Mouse (Mus musculus) MEL (cell line): ENCODE measurements around the gene Mymx. TPM values are rescaled to one million over a fixed set of nuclear protein-coding genes. Genes with fewer than 3 reads are reported as not detected.

Source experiments
- DNase-seq: peaks from one replicate; pipeline ENCODE4 v3.0.0; 2011; ENCODE audit warnings: low read depth, low spot score
- H3K27ac ChIP-seq: 2 replicates; pipeline ENCODE4 v1.5.1; 2012; ENCODE audit warnings: low read depth, mild to moderate bottlenecking, control low read depth, low read length, moderate library complexity; ENCODE audit not compliant: control insufficient read depth
- H3K27me3 ChIP-seq, 2 experiments: fragments of 150-350 bp in 1 of 2; sonication (generic) in 1 of 2; 2 replicates each; pipeline ENCODE4 v1.6.1; 2012; ENCODE audit warnings: low read length in 2 of 2, mild to moderate bottlenecking in 2 of 2, improper control_type of control experiment in 1 of 2, moderate library complexity in 1 of 2; ENCODE audit not compliant: insufficient read depth in 2 of 2, control insufficient read depth in 1 of 2
- H3K36me3 ChIP-seq, 2 experiments: 2 replicates each; pipeline ENCODE4 v1.6.1; 2012 to 2014; ENCODE audit warnings: low read length in 2 of 2, improper control_type of control experiment in 1 of 2, inconsistent platforms in 1 of 2, mild to moderate bottlenecking in 1 of 2; ENCODE audit not compliant: insufficient read depth in 2 of 2, control insufficient read depth in 1 of 2
- H3K4me1 ChIP-seq, 2 experiments: fragments of 150-350 bp in 1 of 2; sonication (generic) in 1 of 2; 2 replicates each; pipeline ENCODE4 v1.6.1; 2012; ENCODE audit warnings: low read length in 2 of 2, improper control_type of control experiment in 1 of 2, mild to moderate bottlenecking in 1 of 2; ENCODE audit not compliant: insufficient read depth in 2 of 2, control insufficient read depth in 1 of 2
- H3K4me3 ChIP-seq, 2 experiments: fragments of 150-350 bp in 1 of 2; sonication (generic) in 1 of 2; 2 replicates each; pipeline ENCODE4 v1.5.1; 2012; ENCODE audit warnings: low read depth in 2 of 2, low read length in 2 of 2, mild to moderate bottlenecking in 2 of 2, moderate library complexity in 2 of 2, control low read depth in 1 of 2, improper control_type of control experiment in 1 of 2; ENCODE audit not compliant: control insufficient read depth in 1 of 2, insufficient read depth in 1 of 2
- H3K79me2 ChIP-seq: 2 replicates; pipeline ENCODE4 v1.6.1; 2012; ENCODE audit warnings: mild to moderate bottlenecking, low read length, moderate library complexity; ENCODE audit not compliant: control insufficient read depth, poor library complexity, insufficient read depth
- H3K9ac ChIP-seq: 2 replicates; pipeline ENCODE4 v1.6.1; 2012; ENCODE audit warnings: low read depth, mild to moderate bottlenecking, control low read depth, low read length, moderate library complexity; ENCODE audit not compliant: control insufficient read depth, poor library complexity, severe bottlenecking
- H3K9me3 ChIP-seq: fragments of 150-350 bp; sonication (generic); replicated peaks from 2 replicates; pipeline ENCODE4 v1.6.1; 2012; ENCODE audit warnings: mild to moderate bottlenecking, low read length, improper control_type of control experiment, moderate library complexity; ENCODE audit not compliant: insufficient read depth
- BHLHE40 ChIP-seq: IDR thresholded peaks from 2 replicates; pipeline ENCODE4 v1.6.1; 2012; ENCODE audit warnings: low read depth, mild to moderate bottlenecking, inconsistent platforms, low read length, improper control_type of control experiment, borderline replicate concordance
- CHD1 ChIP-seq: IDR thresholded peaks from 2 replicates; pipeline ENCODE4 v1.6.1; 2012; ENCODE audit warnings: low read depth, mild to moderate bottlenecking, inconsistent platforms, low read length, improper control_type of control experiment
- ELF1 ChIP-seq: IDR thresholded peaks from 2 replicates; pipeline ENCODE4 v1.6.1; 2014; ENCODE audit warnings: low read depth, mild to moderate bottlenecking, inconsistent platforms, low read length, improper control_type of control experiment, moderate library complexity
- EP300 ChIP-seq, 2 experiments: IDR thresholded peaks; 2 replicates each; pipeline ENCODE4 v1.6.1; 2011; ENCODE audit warnings: improper control_type of control experiment in 2 of 2, low read length in 2 of 2, low read depth in 1 of 2, mild to moderate bottlenecking in 1 of 2
- ETS1 ChIP-seq: IDR thresholded peaks from 2 replicates; pipeline ENCODE4 v1.6.1; 2012; ENCODE audit warnings: low read depth, mild to moderate bottlenecking, inconsistent platforms, low read length, improper control_type of control experiment, moderate library complexity
- GATA1 ChIP-seq: IDR thresholded peaks from 2 replicates; pipeline ENCODE4 v1.6.1; 2011; ENCODE audit warnings: low read depth, low read length, improper control_type of control experiment
- HCFC1 ChIP-seq: IDR thresholded peaks from 2 replicates; pipeline ENCODE4 v1.6.1; 2012; ENCODE audit warnings: low read depth, mild to moderate bottlenecking, inconsistent platforms, low read length, improper control_type of control experiment, moderate library complexity
- KAT2A ChIP-seq: conservative IDR thresholded peaks from 2 replicates; pipeline ENCODE4 v1.6.1; 2012; ENCODE audit warnings: low read depth, low read length, improper control_type of control experiment, inconsistent platforms
- MAX ChIP-seq: IDR thresholded peaks from 2 replicates; pipeline ENCODE4 v1.6.1; 2011; ENCODE audit warnings: low read length, improper control_type of control experiment
- MEF2A ChIP-seq: IDR thresholded peaks from 2 replicates; pipeline ENCODE4 v1.6.1; 2014; ENCODE audit warnings: low read depth, mild to moderate bottlenecking, inconsistent platforms, low read length, improper control_type of control experiment; ENCODE audit not compliant: poor library complexity, insufficient replicate concordance, severe bottlenecking; ENCODE audit errors: extremely low read depth
- MXI1 ChIP-seq: IDR thresholded peaks from 2 replicates; pipeline ENCODE4 v1.6.1; 2011; ENCODE audit warnings: mild to moderate bottlenecking, low read depth, low read length, improper control_type of control experiment
- NRF1 ChIP-seq: IDR thresholded peaks from 2 replicates; pipeline ENCODE4 v1.6.1; 2014; ENCODE audit warnings: low read depth, mild to moderate bottlenecking, inconsistent platforms, low read length, improper control_type of control experiment, moderate library complexity; ENCODE audit not compliant: poor library complexity, insufficient read depth, severe bottlenecking
- POLR2A ChIP-seq, 2 experiments: IDR thresholded peaks; 2 replicates each; pipeline ENCODE4 v1.6.1; 2011 to 2012; ENCODE audit warnings: low read length in 2 of 2, mild to moderate bottlenecking in 2 of 2, control low read depth in 1 of 2, improper control_type of control experiment in 1 of 2, low read depth in 1 of 2, moderate library complexity in 1 of 2; ENCODE audit not compliant: control insufficient read depth in 1 of 2, insufficient read depth in 1 of 2, poor library complexity in 1 of 2
- POLR2AphosphoS5 ChIP-seq: IDR thresholded peaks from 2 replicates; pipeline ENCODE4 v1.6.1; 2012; ENCODE audit warnings: low read depth, borderline replicate concordance, mild to moderate bottlenecking, inconsistent platforms, low read length, moderate library complexity, mixed read lengths
- RCOR1 ChIP-seq: IDR thresholded peaks from 2 replicates; pipeline ENCODE4 v1.6.1; 2012; ENCODE audit warnings: low read depth, mild to moderate bottlenecking, inconsistent platforms, low read length, improper control_type of control experiment
- SIN3A ChIP-seq: IDR thresholded peaks from 2 replicates; pipeline ENCODE4 v1.6.1; 2012; ENCODE audit warnings: low read length, improper control_type of control experiment, inconsistent platforms
- TAL1 ChIP-seq: IDR thresholded peaks from 2 replicates; pipeline ENCODE4 v1.6.1; 2012; ENCODE audit warnings: mild to moderate bottlenecking, inconsistent platforms, low read length, moderate library complexity, mixed read lengths
- TCF12 ChIP-seq: IDR thresholded peaks from 2 replicates; pipeline ENCODE4 v1.6.1; 2014; ENCODE audit warnings: low read depth, mild to moderate bottlenecking, inconsistent platforms, low read length, improper control_type of control experiment, moderate library complexity
- UBTF ChIP-seq: IDR thresholded peaks from 2 replicates; pipeline ENCODE4 v1.6.1; 2012; ENCODE audit warnings: low read depth, mild to moderate bottlenecking, inconsistent platforms, low read length, improper control_type of control experiment, moderate library complexity, borderline replicate concordance; ENCODE audit not compliant: insufficient read depth
- USF1 ChIP-seq: IDR thresholded peaks from 2 replicates; pipeline ENCODE4 v1.6.1; 2014; ENCODE audit warnings: low read depth, mild to moderate bottlenecking, inconsistent platforms, low read length, improper control_type of control experiment, moderate library complexity
- polyA plus RNA-seq, 2 experiments: library from polyadenylated mRNA; stranded (reverse) in 1 of 2; unstranded in 1 of 2; fragments of >175 nt in 1 of 2; fragments of >200 nt in 1 of 2; gene quantifications; 2 replicates each; pipeline versions ENCODE4 v1.2.1 to v1.2.4; 2012; ENCODE audit warnings: low replicate concordance in 2 of 2, low read depth in 1 of 2; ENCODE audit not compliant: insufficient read length in 2 of 2, insufficient read depth in 1 of 2, missing spikeins in 1 of 2
- total RNA-seq: library from RNA; depleted of rRNA; stranded (reverse); fragments of 300-350 nt; gene quantifications from 2 replicates; pipeline ENCODE4 v1.2.3, GENCODE M21; 2012

Gene Mymx
- total and polyA plus RNA-seq, 3 experiments: not detected

DNA sequence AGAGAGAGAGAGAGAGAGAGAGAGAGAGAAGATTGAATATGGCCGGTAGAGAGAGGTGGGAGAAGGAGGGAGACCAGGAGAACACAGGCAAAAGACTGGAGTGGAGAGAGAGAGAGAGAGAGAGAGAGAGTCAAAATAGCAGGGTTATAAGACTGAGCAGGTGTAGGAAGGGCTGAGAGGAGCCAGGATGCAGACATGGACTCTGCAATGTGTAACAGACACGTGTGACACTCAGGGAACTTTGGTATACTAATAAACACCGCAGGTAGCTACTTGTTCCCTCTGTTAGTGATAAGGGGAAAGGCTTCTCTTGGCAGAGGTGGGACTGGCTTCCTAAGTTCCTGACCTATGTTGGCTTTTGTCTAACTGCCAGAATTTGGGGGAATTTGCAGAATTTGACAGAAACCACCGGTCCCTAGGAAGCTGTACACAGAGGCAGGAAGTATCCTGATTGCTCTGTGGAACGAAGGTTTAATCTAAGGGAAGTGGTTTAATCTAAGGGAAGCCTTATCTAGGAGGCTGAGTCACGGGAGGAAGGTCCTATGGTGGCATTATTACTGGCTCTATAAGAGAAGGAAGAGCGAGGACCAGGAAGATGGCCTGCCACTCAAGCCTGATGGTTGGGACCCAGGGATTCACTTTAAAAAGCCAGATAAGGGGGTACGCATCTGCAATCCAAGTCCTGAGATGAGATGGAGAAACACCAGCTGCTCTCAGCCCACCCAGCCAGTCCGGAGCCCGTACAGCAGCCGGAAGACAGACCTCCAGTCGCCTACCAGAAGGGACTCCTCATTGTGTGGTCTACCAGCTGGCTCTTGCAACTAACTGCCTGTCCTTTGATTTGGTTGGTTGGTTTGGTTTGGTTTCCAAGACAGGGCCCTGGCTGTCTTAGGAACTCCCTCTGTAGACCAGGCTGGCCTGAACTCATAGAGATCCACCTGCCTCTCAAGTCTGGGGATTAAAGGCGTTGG lies 27.3 kb upstream of the Mymx start:
- 0 out of 2 replicates have a peak overlapping the region, but pooled peaks have one; percentile 10 for H3K27ac ChIP-seq
- TF ChIP-seq SIN3A: peak; percentile 71
- 0 out of 2 replicates have a peak, but pooled peaks have one; percentile 32 for TF ChIP-seq TCF12
- no peak for TF ChIP-seq POLR2AphosphoS5
- TF ChIP-seq UBTF: no peak
- no peak for TF ChIP-seq CHD1
- TF ChIP-seq TAL1: no peak
- no peak for TF ChIP-seq MAX
- TF ChIP-seq ELF1: peak; percentile 50; the same call in 1 of the 2 replicates
- TF ChIP-seq MXI1: 0 out of 2 replicates have a peak, but pooled peaks have one; percentile 25
- 0 out of 2 replicates have a peak, but pooled peaks have one; percentile 6 for TF ChIP-seq USF1
- TF ChIP-seq EP300 (IDR thresholded peaks at IDR 0.05; ENCODE audit: low read depth in 1 of 2, low read length in 2 of 2): peak; percentile 77 to 86
- peak; percentile 77 for TF ChIP-seq ETS1
- peak; percentile 95 for TF ChIP-seq GATA1
- peak; percentile 96 for TF ChIP-seq RCOR1
- peak; percentile 96 for TF ChIP-seq BHLHE40
- no peak for TF ChIP-seq POLR2A (IDR thresholded peaks at IDR 0.05; ENCODE audit: control insufficient read depth in 1 of 2, insufficient read depth in 1 of 2, low read depth in 1 of 2, low read length in 2 of 2, poor library complexity in 1 of 2)
- peak; percentile 40; the same call in 1 of the 2 replicates for TF ChIP-seq HCFC1
- H3K9ac ChIP-seq: peak overlapping the region; percentile 2; the same call in 1 of the 2 replicates

DNA sequence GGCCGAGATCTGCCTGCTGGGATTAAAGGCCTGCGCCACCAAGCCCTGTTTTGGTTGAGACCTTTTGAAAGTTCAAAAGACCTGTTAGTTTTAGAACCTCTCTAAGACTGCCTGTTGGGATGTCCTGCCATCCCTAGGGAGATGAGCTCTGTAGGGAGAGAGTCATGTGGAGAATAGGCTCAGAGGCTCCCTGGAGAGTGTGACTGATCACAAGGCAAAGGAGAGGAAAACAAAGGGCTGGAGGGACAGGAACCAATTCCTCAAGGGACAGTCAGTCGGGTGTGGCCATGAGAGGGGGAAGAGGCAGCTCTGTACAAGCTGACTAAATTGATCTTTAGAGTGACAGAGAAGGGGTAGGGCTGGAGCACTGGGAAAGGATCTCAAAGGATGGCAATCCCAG lies 26.3 kb upstream of the Mymx start:
- TF ChIP-seq NRF1 (no peak), MEF2A (no peak), ETS1 (no peak), KAT2A (no peak)
- Histone ChIP-seq H3K9me3 (no peaks in the 10 kb centered on the region), H3K27ac (no peak overlapping the region), H3K36me3 (peaks cover 0 to 12% of the 10 kb centered on the region in 2 experiments; a peak in 2 of 4 replicates), H3K4me3 (no peak overlapping the region), H3K27me3 (no peaks in the 10 kb centered on the region), H3K9ac (no peak overlapping the region), H3K4me1 (peaks cover 2 to 29% of the 10 kb centered on the region in 2 experiments; a peak in 2 of 4 replicates), H3K79me2 (no peaks in the 10 kb centered on the region)
- DNase-seq: no peak

More for the DNA sequence above, 27.3 kb upstream of the Mymx start:
- peak overlapping the region; percentile 17 to 19; a peak in 3 of 4 replicates for H3K4me3 ChIP-seq
- H3K4me1 ChIP-seq: peaks cover 2 to 29% of the 10 kb centered on the region in 2 experiments; a peak in 2 of 4 replicates
- peaks cover 0 to 12% of the 10 kb centered on the region in 2 experiments; a peak in 2 of 4 replicates for H3K36me3 ChIP-seq
- DNase-seq: peak; percentile 61
- H3K27me3 ChIP-seq: no peaks in the 10 kb centered on the region
- H3K79me2 ChIP-seq: no peaks in the 10 kb centered on the region
- no peaks in the 10 kb centered on the region for H3K9me3 ChIP-seq
